Mouse (Mus musculus) MEL (cell line): ENCODE data around the gene Opcml. TPM values are rescaled to one million over a fixed set of nuclear protein-coding genes. Genes with fewer than 3 reads are reported as not detected.

Source experiments
- DNase-seq: peaks from one replicate; pipeline ENCODE4 v3.0.0; 2011; ENCODE audit warnings: low read depth, low spot score
- H3K27ac ChIP-seq: 2 replicates; pipeline ENCODE4 v1.5.1; 2012; ENCODE audit warnings: low read depth, mild to moderate bottlenecking, control low read depth, low read length, moderate library complexity; ENCODE audit not compliant: control insufficient read depth
- H3K27me3 ChIP-seq, 2 experiments: fragments of 150-350 bp in 1 of 2; sonication (generic) in 1 of 2; 2 replicates each; pipeline ENCODE4 v1.6.1; 2012; ENCODE audit warnings: low read length in 2 of 2, mild to moderate bottlenecking in 2 of 2, improper control_type of control experiment in 1 of 2, moderate library complexity in 1 of 2; ENCODE audit not compliant: insufficient read depth in 2 of 2, control insufficient read depth in 1 of 2
- H3K36me3 ChIP-seq, 2 experiments: 2 replicates each; pipeline ENCODE4 v1.6.1; 2012 to 2014; ENCODE audit warnings: low read length in 2 of 2, improper control_type of control experiment in 1 of 2, inconsistent platforms in 1 of 2, mild to moderate bottlenecking in 1 of 2; ENCODE audit not compliant: insufficient read depth in 2 of 2, control insufficient read depth in 1 of 2
- H3K4me1 ChIP-seq, 2 experiments: fragments of 150-350 bp in 1 of 2; sonication (generic) in 1 of 2; 2 replicates each; pipeline ENCODE4 v1.6.1; 2012; ENCODE audit warnings: low read length in 2 of 2, improper control_type of control experiment in 1 of 2, mild to moderate bottlenecking in 1 of 2; ENCODE audit not compliant: insufficient read depth in 2 of 2, control insufficient read depth in 1 of 2
- H3K4me3 ChIP-seq, 2 experiments: fragments of 150-350 bp in 1 of 2; sonication (generic) in 1 of 2; 2 replicates each; pipeline ENCODE4 v1.5.1; 2012; ENCODE audit warnings: low read depth in 2 of 2, low read length in 2 of 2, mild to moderate bottlenecking in 2 of 2, moderate library complexity in 2 of 2, control low read depth in 1 of 2, improper control_type of control experiment in 1 of 2; ENCODE audit not compliant: control insufficient read depth in 1 of 2, insufficient read depth in 1 of 2
- H3K79me2 ChIP-seq: 2 replicates; pipeline ENCODE4 v1.6.1; 2012; ENCODE audit warnings: mild to moderate bottlenecking, low read length, moderate library complexity; ENCODE audit not compliant: control insufficient read depth, poor library complexity, insufficient read depth
- H3K9ac ChIP-seq: 2 replicates; pipeline ENCODE4 v1.6.1; 2012; ENCODE audit warnings: low read depth, mild to moderate bottlenecking, control low read depth, low read length, moderate library complexity; ENCODE audit not compliant: control insufficient read depth, poor library complexity, severe bottlenecking
- H3K9me3 ChIP-seq: fragments of 150-350 bp; sonication (generic); replicated peaks from 2 replicates; pipeline ENCODE4 v1.6.1; 2012; ENCODE audit warnings: mild to moderate bottlenecking, low read length, improper control_type of control experiment, moderate library complexity; ENCODE audit not compliant: insufficient read depth
- CHD1 ChIP-seq: IDR thresholded peaks from 2 replicates; pipeline ENCODE4 v1.6.1; 2012; ENCODE audit warnings: low read depth, mild to moderate bottlenecking, inconsistent platforms, low read length, improper control_type of control experiment
- CHD2 ChIP-seq: IDR thresholded peaks from 2 replicates; pipeline ENCODE4 v1.6.1; 2011; ENCODE audit warnings: low read length, improper control_type of control experiment
- E2F4 ChIP-seq: IDR thresholded peaks from 2 replicates; pipeline ENCODE4 v1.6.1; 2011; ENCODE audit warnings: low read depth, low read length, improper control_type of control experiment, borderline replicate concordance
- ELF1 ChIP-seq: IDR thresholded peaks from 2 replicates; pipeline ENCODE4 v1.6.1; 2014; ENCODE audit warnings: low read depth, mild to moderate bottlenecking, inconsistent platforms, low read length, improper control_type of control experiment, moderate library complexity
- GATA1 ChIP-seq: IDR thresholded peaks from 2 replicates; pipeline ENCODE4 v1.6.1; 2011; ENCODE audit warnings: low read depth, low read length, improper control_type of control experiment
- HCFC1 ChIP-seq: IDR thresholded peaks from 2 replicates; pipeline ENCODE4 v1.6.1; 2012; ENCODE audit warnings: low read depth, mild to moderate bottlenecking, inconsistent platforms, low read length, improper control_type of control experiment, moderate library complexity
- MAFK ChIP-seq: IDR thresholded peaks from 2 replicates; pipeline ENCODE4 v1.6.1; 2011; ENCODE audit warnings: low read depth, mild to moderate bottlenecking, low read length, improper control_type of control experiment, borderline replicate concordance
- MXI1 ChIP-seq: IDR thresholded peaks from 2 replicates; pipeline ENCODE4 v1.6.1; 2011; ENCODE audit warnings: mild to moderate bottlenecking, low read depth, low read length, improper control_type of control experiment
- MYB ChIP-seq: IDR thresholded peaks from 2 replicates; pipeline ENCODE4 v1.6.1; 2011; ENCODE audit warnings: mild to moderate bottlenecking, low read depth, low read length, improper control_type of control experiment
- NELFE ChIP-seq: IDR thresholded peaks from 2 replicates; pipeline ENCODE4 v1.6.1; 2011; ENCODE audit warnings: low read depth, low read length, improper control_type of control experiment
- POLR2A ChIP-seq, 2 experiments: IDR thresholded peaks; 2 replicates each; pipeline ENCODE4 v1.6.1; 2011 to 2012; ENCODE audit warnings: low read length in 2 of 2, mild to moderate bottlenecking in 2 of 2, control low read depth in 1 of 2, improper control_type of control experiment in 1 of 2, low read depth in 1 of 2, moderate library complexity in 1 of 2; ENCODE audit not compliant: control insufficient read depth in 1 of 2, insufficient read depth in 1 of 2, poor library complexity in 1 of 2
- POLR2AphosphoS2 ChIP-seq: IDR thresholded peaks from 2 replicates; pipeline ENCODE4 v1.6.1; 2011; ENCODE audit warnings: low read length, improper control_type of control experiment
- POLR2AphosphoS5 ChIP-seq: IDR thresholded peaks from 2 replicates; pipeline ENCODE4 v1.6.1; 2012; ENCODE audit warnings: low read depth, borderline replicate concordance, mild to moderate bottlenecking, inconsistent platforms, low read length, moderate library complexity, mixed read lengths
- RAD21 ChIP-seq: IDR thresholded peaks from 2 replicates; pipeline ENCODE4 v1.6.1; 2011; ENCODE audit warnings: mild to moderate bottlenecking, low read depth, low read length, improper control_type of control experiment
- RCOR1 ChIP-seq: IDR thresholded peaks from 2 replicates; pipeline ENCODE4 v1.6.1; 2012; ENCODE audit warnings: low read depth, mild to moderate bottlenecking, inconsistent platforms, low read length, improper control_type of control experiment
- SMC3 ChIP-seq: IDR thresholded peaks from 2 replicates; pipeline ENCODE4 v1.6.1; 2011; ENCODE audit warnings: low read depth, low read length, improper control_type of control experiment
- TAL1 ChIP-seq: IDR thresholded peaks from 2 replicates; pipeline ENCODE4 v1.6.1; 2012; ENCODE audit warnings: mild to moderate bottlenecking, inconsistent platforms, low read length, moderate library complexity, mixed read lengths
- USF1 ChIP-seq: IDR thresholded peaks from 2 replicates; pipeline ENCODE4 v1.6.1; 2014; ENCODE audit warnings: low read depth, mild to moderate bottlenecking, inconsistent platforms, low read length, improper control_type of control experiment, moderate library complexity
- USF2 ChIP-seq, 2 experiments: IDR thresholded peaks; 2 replicates each; pipeline ENCODE4 v1.6.1; 2011 to 2012; ENCODE audit warnings: improper control_type of control experiment in 2 of 2, low read length in 2 of 2, borderline replicate concordance in 1 of 2, inconsistent platforms in 1 of 2, low read depth in 1 of 2, mild to moderate bottlenecking in 1 of 2; ENCODE audit not compliant: insufficient read depth in 1 of 2
- ZC3H11A ChIP-seq: IDR thresholded peaks from 2 replicates; pipeline ENCODE4 v1.6.1; 2012; ENCODE audit warnings: low read depth, mild to moderate bottlenecking, inconsistent platforms, low read length, improper control_type of control experiment
- ZKSCAN1 ChIP-seq: IDR thresholded peaks from 2 replicates; pipeline ENCODE4 v1.6.1; 2012; ENCODE audit warnings: low read depth, mild to moderate bottlenecking, inconsistent platforms, low read length, improper control_type of control experiment, moderate library complexity
- ZMIZ1 ChIP-seq: IDR thresholded peaks from 2 replicates; pipeline ENCODE4 v1.6.1; 2012; ENCODE audit warnings: low read depth, mild to moderate bottlenecking, inconsistent platforms, low read length, improper control_type of control experiment, moderate library complexity
- ZNF384 ChIP-seq: IDR thresholded peaks from 2 replicates; pipeline ENCODE4 v1.6.1; 2012; ENCODE audit warnings: low read depth, mild to moderate bottlenecking, inconsistent platforms, low read length, improper control_type of control experiment
- polyA plus RNA-seq, 2 experiments: library from polyadenylated mRNA; stranded (reverse) in 1 of 2; unstranded in 1 of 2; fragments of >175 nt in 1 of 2; fragments of >200 nt in 1 of 2; gene quantifications; 2 replicates each; pipeline versions ENCODE4 v1.2.1 to v1.2.4; 2012; ENCODE audit warnings: low replicate concordance in 2 of 2, low read depth in 1 of 2; ENCODE audit not compliant: insufficient read length in 2 of 2, insufficient read depth in 1 of 2, missing spikeins in 1 of 2
- total RNA-seq: library from RNA; depleted of rRNA; stranded (reverse); fragments of 300-350 nt; gene quantifications from 2 replicates; pipeline ENCODE4 v1.2.3, GENCODE M21; 2012

Gene Opcml
- total and polyA plus RNA-seq, 3 experiments, result not detected

DNA sequence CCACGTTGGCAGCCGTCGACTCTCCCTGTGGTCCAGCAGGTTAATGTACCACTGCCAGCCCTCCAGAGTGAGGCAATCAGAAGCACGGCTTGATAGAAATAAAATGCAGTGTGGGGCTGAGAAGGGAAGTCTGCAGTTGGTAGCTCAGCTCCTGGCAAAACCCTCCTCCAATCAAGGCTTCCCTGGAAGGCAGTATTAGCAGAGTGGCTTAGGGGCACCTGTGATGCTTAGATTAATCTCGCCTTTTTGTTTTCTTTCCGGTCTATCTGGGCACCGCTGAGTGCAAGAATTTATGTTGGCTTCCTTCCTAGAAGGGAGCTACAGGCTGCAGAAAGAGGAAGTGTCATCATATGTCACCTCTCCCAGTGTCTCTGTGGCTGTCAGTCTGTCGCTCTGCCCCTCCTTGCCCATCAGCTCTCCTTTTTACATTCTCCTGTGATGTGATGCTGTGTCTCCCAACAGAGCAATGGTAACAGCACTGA lies 778.5 kb downstream of the Opcml start:
- no peaks in the 10 kb centered on the region for H3K9me3 ChIP-seq
- no peaks in the 10 kb centered on the region for H3K27me3 ChIP-seq
- H3K4me3 ChIP-seq, result no peak overlapping the region
- H3K27ac ChIP-seq, result no peak overlapping the region
- TF ChIP-seq RAD21, result no peak
- TF ChIP-seq NELFE, result no peak
- TF ChIP-seq USF2 (IDR thresholded peaks at IDR 0.05; ENCODE audit: borderline replicate concordance in 1 of 2, insufficient read depth in 1 of 2, low read depth in 1 of 2, low read length in 2 of 2), result no peak
- no peak for TF ChIP-seq E2F4
- no peak for TF ChIP-seq MYB
- TF ChIP-seq POLR2AphosphoS2, result no peak
- no peak for TF ChIP-seq MXI1
- TF ChIP-seq POLR2AphosphoS5, result no peak
- TF ChIP-seq RCOR1, result no peak
- TF ChIP-seq TAL1, result no peak
- no peak for TF ChIP-seq ZNF384
- no peak for TF ChIP-seq ZMIZ1
- TF ChIP-seq ZC3H11A, result no peak
- no peak for TF ChIP-seq CHD1
- no peak for TF ChIP-seq POLR2A (IDR thresholded peaks at IDR 0.05; ENCODE audit: control insufficient read depth in 1 of 2, insufficient read depth in 1 of 2, low read depth in 1 of 2, low read length in 2 of 2, poor library complexity in 1 of 2)
- no peak for TF ChIP-seq GATA1
- DNase-seq, result peak; percentile 18
- H3K79me2 ChIP-seq, result no peaks in the 10 kb centered on the region
- H3K36me3 ChIP-seq, result no peaks in the 10 kb centered on the region
- no peaks in the 10 kb centered on the region for H3K4me1 ChIP-seq
- H3K9ac ChIP-seq, result no peak overlapping the region

DNA sequence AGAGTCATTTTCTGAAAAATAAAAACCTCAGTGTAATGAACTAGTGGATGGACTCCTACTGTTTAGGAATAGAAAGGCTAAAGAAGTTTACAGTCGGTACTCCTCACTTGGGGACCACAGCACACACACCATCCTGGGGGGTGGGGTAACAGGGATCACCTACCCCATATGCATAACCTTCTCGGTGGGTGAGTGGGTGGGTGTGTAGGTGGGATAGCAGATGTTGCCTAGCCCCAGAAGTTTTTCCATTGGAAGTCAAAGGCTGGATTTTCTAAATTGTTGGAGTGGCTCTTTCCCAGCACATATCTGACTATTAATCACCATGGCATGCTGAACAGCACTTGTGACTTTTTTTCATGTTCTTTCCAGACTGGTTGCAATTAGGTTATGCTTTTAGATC lies 779.2 kb downstream of the Opcml start:
- TF ChIP-seq ELF1, result no peak
- no peak for TF ChIP-seq GATA1
- TF ChIP-seq RAD21, result no peak
- TF ChIP-seq USF1, result no peak
- no peak for TF ChIP-seq ZKSCAN1
- TF ChIP-seq HCFC1, result no peak
- TF ChIP-seq SMC3, result no peak
- no peak for TF ChIP-seq E2F4
- TF ChIP-seq MAFK, result no peak
- TF ChIP-seq MXI1, result no peak
- TF ChIP-seq NELFE, result no peak
- TF ChIP-seq CHD2, result no peak
- DNase-seq, result no peak
- H3K36me3 ChIP-seq, result no peaks in the 10 kb centered on the region
- no peak overlapping the region for H3K9ac ChIP-seq
- H3K9me3 ChIP-seq, result no peaks in the 10 kb centered on the region
- H3K27me3 ChIP-seq, result no peaks in the 10 kb centered on the region
- no peak overlapping the region for H3K4me3 ChIP-seq
- H3K4me1 ChIP-seq, result no peaks in the 10 kb centered on the region
- H3K79me2 ChIP-seq, result no peaks in the 10 kb centered on the region
- no peak overlapping the region for H3K27ac ChIP-seq
